Mouse (Mus musculus) bone marrow macrophage, adult 2 months (primary cell): ENCODE measurements around the gene Sfxn3.

Source experiments
- CTCF ChIP-seq: IDR thresholded peaks from 2 replicates; pipeline ENCODE4 v1.5.1; 2012; ENCODE audit warnings: low read depth, mild to moderate bottlenecking, low read length, moderate library complexity
- POLR2A ChIP-seq: IDR thresholded peaks from 2 replicates; pipeline ENCODE4 v1.6.1; 2012; ENCODE audit warnings: mild to moderate bottlenecking, low read depth, low read length, borderline replicate concordance

DNA sequence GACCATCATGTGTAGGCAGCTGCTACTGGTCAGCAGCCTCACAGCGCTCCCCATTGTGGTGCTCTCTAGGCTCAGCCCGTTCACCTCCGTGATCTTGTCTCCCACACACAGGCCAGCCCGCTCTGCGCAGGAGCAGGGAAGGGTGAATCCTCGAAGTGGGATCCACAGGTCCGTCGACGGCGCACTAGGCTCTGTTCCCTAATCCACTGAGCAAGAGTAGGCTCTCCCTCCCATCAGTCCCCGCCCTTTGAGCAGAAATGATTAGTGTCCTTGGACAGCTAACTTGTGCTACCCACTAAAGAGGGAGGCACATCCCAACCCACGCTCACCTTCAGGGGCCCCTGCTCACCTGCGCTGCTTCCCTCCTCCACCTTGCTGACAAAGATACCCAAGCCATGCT is 7.1 kb upstream of the Sfxn3 start:
- no peak for TF ChIP-seq CTCF
- TF ChIP-seq POLR2A: no peak
